Mouse (Mus musculus) lung, adult 2 months (tissue): ENCODE data around the gene Btbd2. TPM values are rescaled to one million over a fixed set of nuclear protein-coding genes. Genes with fewer than 3 reads are reported as not detected.

ENCODE experiments used
- DNase-seq: peaks from one replicate; pipeline ENCODE4 v3.0.0; 2022
- H3K4me1 ChIP-seq: fragments of 200-500 bp; 2 replicates; pipeline ENCODE4 v1.6.1; 2011; ENCODE audit warnings: low read length; ENCODE audit not compliant: control insufficient read depth, insufficient read depth
- H3K4me3 ChIP-seq: fragments of 200-500 bp; replicated peaks from 2 replicates; pipeline ENCODE3; 2011; ENCODE audit warnings: low read depth, mild to moderate bottlenecking, control low read depth, low read length; ENCODE audit errors: extremely low read depth
- CTCF ChIP-seq: fragments of 200-500 bp; IDR thresholded peaks from 2 replicates; pipeline ENCODE4 v1.5.1; 2011; ENCODE audit warnings: mild to moderate bottlenecking, low read length, control low read depth; ENCODE audit not compliant: insufficient read depth
- POLR2A ChIP-seq: fragments of 200-500 bp; IDR thresholded peaks from 2 replicates; pipeline ENCODE4 v1.6.1; 2011; ENCODE audit warnings: low read depth, mild to moderate bottlenecking, control low read depth, low read length, borderline replicate concordance; ENCODE audit errors: extremely low read depth
- WGBS: fragments of 180-500 bp; shearing (Covaris S2); methylation state at CpG from one replicate; pipeline ENCODE4 v1.1.7; 2018; 5-methylcytosine and 5-hydroxymethylcytosine counted together
- polyA plus RNA-seq: library from polyadenylated mRNA; depleted of rRNA; stranded (reverse); fragments of >200 nt; gene quantifications from 2 replicates; pipeline ENCODE4 v1.2.3, GENCODE M21; 2012

The Btbd2 gene
- polyA plus RNA-seq, 1 experiment = 87.0 TPM

DNA sequence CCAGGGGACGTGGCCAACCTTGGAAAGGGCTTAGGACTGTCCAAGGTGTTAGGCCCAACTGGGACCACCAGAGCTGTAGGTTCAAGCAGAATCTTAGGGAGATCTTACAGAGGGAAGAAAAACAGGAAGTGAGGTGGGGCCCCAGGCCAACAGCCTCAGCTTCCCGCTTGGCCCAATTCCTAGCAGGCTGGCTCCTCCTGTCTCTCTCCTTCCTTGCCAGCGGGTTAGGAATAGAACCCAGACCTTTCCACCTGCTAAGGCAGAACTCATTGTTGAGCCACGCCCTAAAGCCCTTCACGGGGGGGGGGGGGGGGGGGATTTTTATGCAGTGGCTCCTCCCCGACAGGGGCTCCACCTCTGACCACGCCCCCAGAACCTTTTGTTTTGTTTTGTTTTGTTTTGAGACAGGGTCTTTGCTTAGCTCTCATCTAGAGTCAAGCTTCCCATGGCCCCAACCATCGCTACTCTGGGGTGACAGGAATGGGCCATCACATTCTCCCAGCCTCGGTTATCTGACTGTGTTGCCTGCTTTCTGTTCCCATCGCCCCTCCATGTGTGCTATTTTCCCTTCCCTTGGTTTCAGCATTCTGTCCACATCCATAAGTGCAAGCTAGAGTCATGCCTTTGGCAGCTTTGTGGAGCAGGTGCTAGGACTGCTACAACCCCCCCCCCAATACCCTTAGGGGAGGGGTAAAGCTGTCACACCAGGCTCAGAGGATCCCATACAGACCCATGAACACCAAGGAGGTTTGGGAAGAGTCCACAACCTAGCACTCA, 21.9 kb upstream of the Btbd2 start:
- TF ChIP-seq POLR2A (0 out of 2 replicates have a peak, but pooled peaks have one; percentile 2), CTCF (no peak)
- peaks cover 31% of the 10 kb centered on the region for H3K4me1 ChIP-seq
- no peak overlapping the region for H3K4me3 ChIP-seq
- no peak for DNase-seq
- WGBS = 17% methylated on average over 10 of the region's 10 CpGs

DNA sequence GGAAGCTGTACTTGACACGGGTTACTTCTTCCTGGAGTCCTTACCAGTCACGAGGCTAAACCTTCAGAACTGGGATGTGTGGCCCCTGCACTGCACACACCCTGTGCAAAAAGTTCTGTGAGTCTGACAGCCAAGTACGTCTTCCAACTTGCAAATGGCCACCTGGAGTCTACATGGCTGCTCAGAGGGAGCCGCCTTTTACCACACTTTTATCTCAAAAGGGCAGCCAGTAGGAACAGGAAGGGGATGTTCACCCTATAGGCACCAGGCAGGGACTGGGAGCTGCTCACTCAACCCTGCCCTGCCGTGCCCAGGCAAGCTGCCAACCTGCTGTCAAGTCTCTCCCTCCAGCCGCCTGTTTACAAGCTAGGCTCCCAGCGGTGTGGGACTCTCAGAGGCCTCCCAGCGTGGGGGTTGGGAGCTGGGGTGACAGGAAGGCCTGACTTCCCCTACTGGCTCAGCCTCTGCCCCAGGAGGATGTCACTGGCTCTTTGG, 21.1 kb upstream of the Btbd2 start, which contains the start of gene Mknk2:
Gene Mknk2 (minus strand): TSS at position 171 of the 495 bp plus-strand sequence.
- TF ChIP-seq CTCF (no peak), POLR2A (peak; percentile 65; the same call in 1 of the 2 replicates)
- peaks cover 39% of the 10 kb centered on the region for H3K4me1 ChIP-seq
- peak within 1 kb of the TSS; percentile 84 for H3K4me3 ChIP-seq
- WGBS = under 1% methylated on average over 8 of the region's 8 CpGs
- peak; percentile 92 for DNase-seq

DNA sequence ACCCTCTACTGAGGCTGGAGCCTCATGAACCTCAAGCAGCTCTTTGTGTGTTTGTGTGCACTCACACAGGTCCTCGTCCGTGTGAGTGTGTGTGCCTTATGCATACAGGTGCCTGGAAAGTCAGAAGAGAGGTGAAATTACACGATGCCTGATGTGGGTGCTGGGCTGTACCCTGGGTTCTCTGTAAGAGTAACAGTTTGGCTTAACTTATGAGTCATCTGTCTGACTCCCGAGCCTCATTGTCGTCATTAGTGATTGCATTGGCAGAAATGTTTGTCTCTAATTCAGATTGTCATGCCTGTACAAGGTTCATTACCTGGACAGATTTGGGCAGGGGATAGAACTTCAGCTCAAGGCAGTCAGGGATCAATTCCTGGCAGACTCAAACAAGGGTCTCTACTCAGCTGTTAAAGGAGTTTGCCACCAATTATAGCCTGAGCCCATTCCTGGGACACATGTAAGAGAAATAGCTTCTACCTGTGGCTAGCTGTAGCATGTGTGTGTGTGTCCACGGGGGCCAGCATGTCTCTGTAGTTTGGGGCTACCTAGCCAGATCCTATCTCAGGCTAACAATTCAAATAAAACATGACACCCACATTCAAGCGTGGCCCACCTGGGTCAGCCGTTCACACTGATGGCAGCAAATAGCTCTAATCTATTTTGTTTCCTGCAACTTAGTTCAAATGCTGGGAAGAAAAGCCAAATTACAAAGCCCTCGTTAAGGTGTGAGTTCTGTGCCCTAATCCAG, 20.4 kb upstream of the Btbd2 start:
- DNase-seq = peak; percentile 30
- WGBS = 6% methylated on average over 9 of the region's 9 CpGs
- Histone ChIP-seq H3K4me1 (peaks cover 46% of the 10 kb centered on the region), H3K4me3 (peak overlapping the region; percentile 84)
- TF ChIP-seq POLR2A (peak; percentile 36; the same call in 1 of the 2 replicates), CTCF (no peak)

DNA sequence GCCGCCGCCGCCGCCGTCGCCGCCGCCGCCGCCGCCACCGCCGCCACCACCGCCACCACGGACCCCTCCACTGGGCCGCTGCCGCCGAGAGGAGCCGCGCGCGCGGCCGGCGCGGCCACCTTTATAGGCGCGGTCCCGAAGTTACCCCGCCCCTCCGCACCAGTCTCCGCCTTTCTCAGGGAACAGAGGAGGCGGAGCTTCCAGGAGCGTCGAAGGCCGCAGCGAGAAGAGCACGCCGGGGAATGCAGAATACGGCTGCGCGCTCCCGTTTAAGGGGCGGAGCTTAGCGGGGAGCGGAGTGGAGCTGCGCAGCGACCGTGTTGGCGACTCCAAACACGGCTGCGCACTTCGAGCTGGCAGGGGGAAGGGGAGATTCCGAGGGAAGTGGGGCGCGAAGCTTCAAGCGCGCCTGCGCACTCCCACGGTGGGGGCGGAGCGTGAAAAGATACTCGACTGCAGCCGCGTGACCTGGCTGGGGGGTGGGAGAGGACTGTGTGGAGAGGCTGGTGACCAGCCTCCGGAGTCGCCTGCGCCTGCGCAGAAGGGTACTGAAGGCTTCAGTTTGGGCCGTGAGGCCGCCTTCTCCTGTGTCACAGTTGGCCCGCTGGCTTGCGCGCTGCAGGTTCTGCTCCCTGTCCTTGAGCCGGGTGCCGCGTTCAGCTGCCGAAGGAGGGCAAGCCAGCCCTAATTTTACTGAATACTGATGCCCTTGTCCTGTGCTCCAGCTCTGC, 19.5 kb upstream of the Btbd2 start:
- Histone ChIP-seq H3K4me1 (peaks cover 54% of the 10 kb centered on the region), H3K4me3 (peak overlapping the region; percentile 84)
- WGBS = under 1% methylated on average over 78 of the region's 78 CpGs
- DNase-seq = peak; percentile 99
- no peak for TF ChIP-seq CTCF
- peak; percentile 99 for TF ChIP-seq POLR2A

DNA sequence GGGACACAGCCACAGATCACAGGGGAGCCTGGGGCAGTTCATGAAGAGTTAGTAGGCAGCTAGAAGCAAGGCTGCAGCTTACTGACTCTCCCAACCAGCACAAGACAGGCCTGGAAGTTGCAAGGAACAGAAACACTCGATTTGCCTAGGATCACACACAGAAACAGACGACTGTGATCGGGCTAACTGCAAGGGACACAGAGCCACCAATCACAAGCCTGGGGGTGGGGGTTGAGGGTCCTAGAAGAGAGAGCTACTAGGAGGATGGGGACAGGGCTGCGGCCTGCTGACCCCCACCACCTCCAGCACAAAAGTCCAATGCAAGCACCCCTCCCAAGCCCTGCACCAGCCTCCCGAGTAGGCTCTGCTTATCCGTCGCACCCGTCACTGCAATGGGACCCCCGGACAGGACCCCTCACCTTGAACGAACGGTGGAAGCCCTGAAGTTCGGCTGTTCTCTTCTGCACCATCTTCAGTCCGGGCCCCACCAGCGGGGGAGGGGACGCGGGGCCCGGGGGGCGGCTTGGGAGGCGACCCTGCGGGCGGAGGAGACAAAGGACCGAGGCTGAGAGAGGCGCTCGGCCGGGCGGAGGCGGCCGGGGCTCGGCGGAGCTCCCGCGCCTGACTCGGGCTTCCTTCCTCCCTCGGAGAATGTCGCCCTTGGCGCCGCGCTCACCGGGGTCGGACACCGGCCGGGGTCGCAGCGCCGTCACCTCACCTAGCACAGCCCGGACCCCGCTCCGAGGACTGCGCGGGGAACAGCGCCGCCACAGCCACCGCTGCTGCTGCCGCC, 18.7 kb upstream of the Btbd2 start:
- H3K4me1 ChIP-seq = peaks cover 59% of the 10 kb centered on the region
- TF ChIP-seq POLR2A = no peak; the same call in 1 of the 2 replicates
- no peak for TF ChIP-seq CTCF
- 0% methylated on average over 49 of the region's 54 CpGs for WGBS
- H3K4me3 ChIP-seq = peak overlapping the region; percentile 71
- peak; percentile 40 for DNase-seq

DNA sequence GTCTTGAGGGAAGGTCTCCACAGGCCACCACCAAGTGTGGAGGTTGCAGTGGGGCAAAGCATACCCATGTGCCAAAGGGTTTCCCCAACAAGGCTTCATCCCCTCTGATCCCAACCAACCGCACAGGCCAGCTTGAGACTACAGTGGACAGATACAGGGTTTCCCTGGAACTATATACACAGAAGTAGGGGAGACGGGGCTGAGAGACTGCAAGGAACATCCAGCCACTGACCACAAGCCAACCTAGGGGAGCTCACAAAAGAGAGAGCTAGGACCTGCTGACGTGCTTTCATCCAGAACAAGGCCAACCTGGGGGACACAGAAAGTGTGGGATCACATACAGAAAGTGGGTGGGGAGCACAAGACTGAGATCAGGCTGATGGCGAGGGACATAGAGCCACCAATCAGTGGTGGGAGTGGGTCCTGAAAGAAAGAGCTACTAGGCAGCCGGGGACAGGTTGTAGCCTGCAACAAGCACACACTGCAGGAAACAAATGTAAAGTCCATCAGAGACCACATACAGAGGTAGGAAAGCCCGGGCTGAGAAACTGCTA, 18.1 kb upstream of the Btbd2 start:
- WGBS = under 1% methylated on average over 6 of the region's 6 CpGs

DNA sequence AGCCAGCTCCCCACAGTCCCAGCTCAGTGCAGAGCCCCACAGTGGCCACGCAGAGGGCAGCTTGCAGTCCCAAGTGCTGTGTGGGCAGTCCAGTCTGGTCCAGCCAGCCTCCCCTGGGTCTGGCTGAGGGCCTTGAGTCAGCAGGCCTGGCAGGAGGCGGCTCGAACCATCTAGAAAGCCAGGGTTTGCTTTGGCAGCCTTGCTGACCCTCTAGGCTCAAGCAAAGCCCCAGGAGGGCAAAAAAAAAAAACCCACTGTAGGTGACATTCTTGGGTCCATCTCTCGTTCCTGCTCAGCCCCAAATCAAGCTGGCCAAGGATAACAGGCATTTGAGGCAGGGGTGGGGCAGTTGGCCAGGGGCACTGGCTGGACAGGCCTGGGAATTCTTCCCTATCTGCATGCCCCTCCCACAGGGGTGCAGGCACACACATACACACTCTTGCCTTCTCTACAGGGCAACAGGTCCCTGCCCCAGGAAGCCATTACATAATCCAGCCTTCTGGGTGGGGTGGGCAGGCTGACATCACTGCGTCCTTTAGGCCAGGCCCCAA, 17.4 kb upstream of the Btbd2 start:
- TF ChIP-seq CTCF = no peak
- peak; percentile 41; the same call in 1 of the 2 replicates for TF ChIP-seq POLR2A
- Histone ChIP-seq H3K4me1 (peaks cover 59% of the 10 kb centered on the region), H3K4me3 (peak overlapping the region; percentile 71)
- DNase-seq = peak; percentile 27
- WGBS = 7% methylated on average over 5 of the region's 5 CpGs

More for the DNA sequence above, 18.1 kb upstream of the Btbd2 start:
- H3K4me3 ChIP-seq = peak overlapping the region; percentile 71
- H3K4me1 ChIP-seq = peaks cover 59% of the 10 kb centered on the region
- peak; percentile 49 for DNase-seq
- TF ChIP-seq CTCF (no peak), POLR2A (peak; percentile 6; the same call in 1 of the 2 replicates)

DNA sequence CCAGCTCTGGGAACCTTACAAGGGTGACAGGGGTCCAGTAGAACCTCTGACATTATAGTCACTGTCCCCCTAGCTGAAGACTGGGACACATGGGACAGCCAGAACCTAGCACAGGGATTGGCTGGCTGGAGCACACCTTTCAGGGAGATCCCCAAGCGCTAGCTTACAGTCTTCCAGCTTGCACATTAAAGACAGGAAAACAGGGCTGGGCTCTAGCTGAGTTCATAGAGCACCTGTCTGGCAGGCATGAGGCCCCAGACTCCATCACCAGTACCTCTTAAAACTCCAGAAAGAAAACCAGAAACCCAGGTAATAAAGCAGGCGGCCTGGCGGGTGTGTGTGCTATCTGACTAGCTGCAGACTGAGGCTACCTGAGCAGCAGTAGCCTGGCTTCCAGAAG, 16.8 kb upstream of the Btbd2 start:
- Histone ChIP-seq H3K4me1 (peaks cover 60% of the 10 kb centered on the region), H3K4me3 (peak overlapping the region; percentile 71)
- no peak for DNase-seq
- no peak for TF ChIP-seq CTCF
- no peak for TF ChIP-seq POLR2A
- 61% methylated on average over 3 of the region's 3 CpGs for WGBS
